Mouse (Mus musculus) cerebellum, postnatal 4 days (tissue): ENCODE results near the gene Rasgrf2.
A peak's percentile ranks its signal among the peaks of the same experiment; 100 is the strongest.
"Not testable (repeated sequence)": the region's sequence is repeated elsewhere in the genome, so short reads cannot be mapped to it uniquely, and the experiment has no call there.

Experiments used
- DNase-seq, 2 experiments: peaks; one replicate each; pipeline ENCODE4 v3.0.0; 2022; ENCODE audit warnings: low spot score in 2 of 2, mixed read lengths in 1 of 2

The Rasgrf2 gene

GRCm38 (mm10) chr13:92131384-92132150 lies at the start of gene Rasgrf2:
Gene Rasgrf2 (minus strand): TSS chr13:92131656.
- DNase-seq: peak; percentile 8 to 25

- DNase-seq: not testable (repeated sequence)
Observed at GRCm38 (mm10) chr13:92172686-92173085, 41.2 kb upstream of the Rasgrf2 start.

GRCm38 (mm10) chr13:92150551-92150950 lies 19.1 kb upstream of the Rasgrf2 start:
- no peak for DNase-seq

DNA sequence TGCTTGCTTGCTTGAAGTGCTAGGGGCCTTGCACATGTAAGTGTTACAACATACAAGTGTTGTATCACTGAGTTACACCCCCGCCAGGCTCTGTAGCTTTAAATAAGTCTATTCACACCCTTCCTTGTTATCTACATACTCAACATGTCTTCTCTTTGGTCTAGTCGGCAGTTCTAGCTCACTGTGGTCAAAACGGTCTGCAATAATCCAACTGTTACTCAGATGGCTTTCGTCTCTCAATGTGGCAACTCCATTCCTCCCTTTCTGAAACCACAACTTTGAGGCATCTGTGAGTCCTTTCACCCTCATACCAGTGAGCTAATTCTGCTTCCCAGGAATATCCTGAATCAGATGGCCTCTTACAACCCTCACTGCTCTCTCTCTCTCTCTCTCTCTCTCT lies 17.4 kb upstream of the Rasgrf2 start:
- no peak for DNase-seq

DNA sequence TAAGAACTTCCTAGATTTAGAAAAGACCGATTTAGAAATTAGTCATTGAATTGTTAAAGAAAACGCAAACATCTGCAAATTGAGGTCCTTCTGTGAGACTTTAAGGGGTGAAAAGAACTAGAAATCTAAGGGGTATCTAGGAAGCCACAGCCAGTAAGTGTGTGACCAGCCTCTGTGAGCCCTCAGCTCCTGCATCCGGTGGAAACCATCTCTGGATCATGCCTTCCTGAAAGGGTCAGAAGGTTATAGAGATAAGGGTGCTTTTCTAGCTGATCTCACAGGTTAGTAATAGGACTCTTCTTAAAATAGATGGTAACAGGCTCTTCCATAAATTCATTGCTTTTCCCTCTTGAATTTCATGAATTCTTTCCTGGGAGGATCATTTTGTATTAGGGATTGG lies 3.3 kb upstream of the Rasgrf2 start:
- no peak for DNase-seq

DNA sequence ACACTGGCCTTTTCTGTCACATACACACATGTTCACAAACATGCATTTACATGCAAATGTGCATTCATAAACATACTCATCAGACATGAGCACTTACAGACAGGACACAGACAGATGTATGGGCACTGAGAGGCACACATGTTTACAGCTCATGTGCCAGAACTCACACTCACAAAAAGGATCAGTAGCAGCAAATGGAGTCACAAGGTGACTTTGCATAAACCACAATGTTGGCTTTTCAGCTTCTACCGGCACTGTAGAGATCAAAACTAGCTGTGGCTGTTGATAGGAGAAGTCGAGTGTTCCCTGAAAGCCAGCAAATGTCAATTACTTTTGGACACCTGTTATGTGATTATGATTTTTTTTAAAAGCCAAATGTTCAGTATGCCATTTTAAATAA lies 1.1 kb upstream of the Rasgrf2 start:
- no peak for DNase-seq

- DNase-seq: peak in 1 of 2 experiments; percentile 4
Observed at GRCm38 (mm10) chr13:92130994-92131383, 467 bp downstream of the Rasgrf2 start.

DNA sequence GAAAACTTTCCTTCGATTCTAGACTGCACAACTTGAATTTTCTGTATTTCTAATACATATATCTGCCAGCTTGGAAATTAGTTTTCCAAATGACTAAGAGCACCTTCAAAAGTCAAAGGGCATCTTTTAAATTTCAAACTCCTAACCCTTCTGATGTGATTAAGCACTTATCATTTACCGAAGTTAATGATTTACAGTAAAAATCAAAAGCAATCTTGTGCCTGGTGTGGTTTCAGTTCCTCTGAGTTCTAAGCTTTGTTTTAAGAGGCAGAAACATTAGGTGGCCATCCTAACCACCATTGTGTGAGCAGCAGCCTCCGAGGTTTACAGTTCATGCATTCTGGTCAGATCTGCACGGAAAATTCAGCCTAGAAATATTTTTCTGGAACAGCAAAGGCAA lies 1.6 kb downstream of the Rasgrf2 start:
- DNase-seq: no peak

DNA sequence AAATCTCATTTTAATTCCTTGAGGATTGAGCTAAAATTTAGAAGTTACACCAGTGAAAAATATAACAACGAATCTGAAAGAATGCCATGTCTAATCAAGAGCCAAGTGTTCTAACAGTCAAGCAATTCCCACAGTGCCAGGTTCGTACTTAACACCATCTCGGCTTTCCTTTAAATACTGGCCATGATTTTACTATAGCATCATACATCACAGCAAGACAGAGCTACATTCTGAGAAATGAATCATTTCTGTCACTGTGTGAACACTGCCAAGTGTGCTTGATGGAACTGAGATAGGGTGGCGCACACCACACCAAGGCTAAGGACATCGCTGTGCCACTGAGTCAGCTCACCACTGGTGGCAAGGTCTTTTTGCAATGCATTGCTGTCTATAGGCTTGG lies 5.6 kb downstream of the Rasgrf2 start:
- DNase-seq: no peak

DNA sequence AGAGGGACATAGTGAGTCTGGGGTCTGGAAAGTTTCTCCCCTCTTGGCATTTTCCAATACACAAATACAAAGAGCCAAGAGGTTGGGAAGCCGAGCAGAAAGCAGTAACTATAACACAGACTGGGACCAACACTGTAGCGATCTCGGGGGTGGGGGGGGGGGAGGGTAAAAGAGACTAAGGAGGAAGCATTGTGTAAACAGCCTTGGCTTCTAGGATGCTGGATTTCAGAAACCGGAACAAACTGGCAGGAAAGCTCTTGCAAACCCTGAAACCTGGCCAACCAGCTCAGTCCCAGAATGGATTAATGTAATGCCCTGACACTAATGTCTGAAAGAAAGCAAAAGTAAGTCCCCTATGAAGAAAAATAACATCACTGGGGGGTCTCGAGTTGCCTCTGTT lies 11.8 kb downstream of the Rasgrf2 start:
- no peak for DNase-seq

- DNase-seq: no peak
Observed at GRCm38 (mm10) chr13:92114076-92114475, 17.4 kb downstream of the Rasgrf2 start.

- no peak for DNase-seq
Observed at GRCm38 (mm10) chr13:92108237-92108636, 23.2 kb downstream of the Rasgrf2 start.

DNA sequence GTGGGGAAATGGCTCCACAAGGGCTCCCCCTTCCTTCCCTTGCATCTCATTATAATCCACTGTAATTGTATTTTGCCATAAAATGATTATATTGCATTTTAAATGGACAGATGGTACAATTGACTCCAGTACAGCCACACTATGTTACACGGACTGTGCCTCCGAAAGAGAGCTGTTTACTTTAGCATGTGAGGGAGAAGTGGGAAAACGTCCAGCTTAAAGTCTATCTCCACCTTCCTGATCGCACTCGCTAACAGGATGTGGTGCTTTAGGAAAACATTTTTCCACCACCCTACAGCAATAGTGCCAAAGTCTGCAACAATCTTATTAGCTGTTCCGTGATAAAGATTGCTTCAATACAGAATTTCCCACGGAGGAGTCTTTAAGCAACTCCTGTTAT lies 27.2 kb downstream of the Rasgrf2 start:
- no peak for DNase-seq

DNA sequence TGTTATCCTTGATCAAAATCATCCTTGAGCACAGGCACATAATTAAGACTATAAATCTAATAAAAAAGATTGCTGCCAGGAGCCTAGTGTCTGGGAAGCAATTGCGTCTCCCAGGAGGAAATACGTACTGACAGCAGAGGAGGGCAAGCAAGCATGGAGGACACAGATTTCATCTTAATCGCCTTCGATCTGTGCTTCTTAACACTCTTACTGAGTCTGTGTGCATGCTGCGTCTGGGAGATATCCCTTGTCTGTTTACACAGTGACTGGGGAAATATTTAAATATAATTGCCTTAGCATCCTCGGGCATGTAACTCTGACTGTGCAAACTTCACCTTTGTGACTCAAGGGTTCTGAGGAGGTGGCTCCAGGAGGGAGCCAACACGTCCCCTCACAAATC lies 33.0 kb downstream of the Rasgrf2 start:
- DNase-seq: no peak

- no peak for DNase-seq
Observed at GRCm38 (mm10) chr13:92095131-92096090, 36.0 kb downstream of the Rasgrf2 start.

GRCm38 (mm10) chr13:92093712-92094290 lies 37.7 kb downstream of the Rasgrf2 start:
- DNase-seq: no peak

DNA sequence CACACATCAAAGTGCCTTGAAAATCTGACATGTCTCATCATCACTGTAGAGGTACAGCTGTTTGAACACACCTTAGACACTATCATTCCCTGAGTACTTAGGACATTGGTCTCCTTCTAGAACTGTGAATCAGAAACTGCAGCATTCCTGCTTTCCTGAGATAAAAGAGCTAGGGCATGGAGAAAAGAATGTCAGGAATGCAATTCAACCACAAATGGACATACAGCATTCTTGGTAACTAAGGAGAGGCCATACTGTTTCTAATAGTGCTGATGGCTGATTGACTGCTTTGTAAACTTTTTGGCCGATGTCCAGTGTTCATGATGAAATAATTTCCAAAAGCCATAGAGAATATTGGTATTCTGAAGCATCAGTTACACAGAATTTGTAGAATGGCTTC lies 58.3 kb downstream of the Rasgrf2 start:
- DNase-seq: no peak

DNA sequence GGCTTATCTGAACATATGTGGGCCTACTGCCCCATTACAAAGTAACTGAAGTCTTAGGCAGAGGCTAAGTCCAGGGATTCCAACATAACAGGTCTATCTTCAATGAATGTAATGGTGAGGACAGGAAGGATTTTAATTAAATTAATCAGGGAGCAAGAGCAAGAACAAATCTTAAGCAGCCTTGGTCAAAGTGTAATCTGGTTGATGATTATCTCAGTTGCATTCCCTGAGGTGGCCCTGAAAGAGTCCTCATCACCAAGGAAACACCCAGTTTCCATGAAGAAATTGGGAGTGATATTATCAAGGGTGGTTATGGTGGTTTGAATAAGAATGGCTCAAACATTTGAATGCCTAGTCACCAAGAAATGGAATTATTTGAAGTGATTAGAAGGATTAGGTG lies 62.8 kb downstream of the Rasgrf2 start:
- DNase-seq: no peak

GRCm38 (mm10) chr13:92067831-92068230 lies 63.6 kb downstream of the Rasgrf2 start:
- DNase-seq: no peak

- no peak for DNase-seq
Observed at GRCm38 (mm10) chr13:92053748-92054147, 77.7 kb downstream of the Rasgrf2 start.

GRCm38 (mm10) chr13:92053001-92053400 lies 78.5 kb downstream of the Rasgrf2 start:
- no peak for DNase-seq

DNA sequence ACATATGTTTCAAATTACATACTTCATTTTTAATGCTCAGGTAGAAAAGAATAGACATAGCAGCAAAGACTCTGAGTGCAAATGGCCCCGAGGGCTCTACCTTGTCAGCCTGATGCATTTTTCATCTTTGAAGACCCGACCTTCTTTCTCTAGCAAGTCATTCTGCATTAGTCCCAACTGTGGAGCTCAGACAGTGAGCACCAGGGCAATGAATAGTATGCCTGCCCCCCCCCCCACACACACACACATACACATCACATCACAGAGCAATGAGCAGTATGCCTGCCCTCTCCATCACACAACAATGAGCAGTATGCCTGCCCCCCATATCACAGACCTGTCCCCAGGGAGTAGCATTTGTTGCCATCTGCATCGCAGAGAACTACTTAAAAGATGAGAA lies 80.2 kb downstream of the Rasgrf2 start:
- DNase-seq: no peak
